Mouse (Mus musculus) embryonic facial prominence, embryonic 15.5 days (tissue): ENCODE results near the gene Edem1. TPM values are rescaled to one million over a fixed set of nuclear protein-coding genes. Genes with fewer than 3 reads are reported as not detected.

Experiments used
- ATAC-seq: fragments of 200-750 bp; cut with Nextera tagmentation; 2 replicates; pipeline ENCODE4 v1.8.0; 2017; ENCODE audit warnings: low read depth, moderate TSS enrichment; ENCODE audit not compliant: insufficient number of reproducible peaks, low FRiP score, low TSS enrichment
- H3K27ac ChIP-seq: fragments of 300-500 bp; sonication (generic); replicated peaks from 2 replicates; pipeline ENCODE4 v1.5.1; 2015; ENCODE audit warnings: mild to moderate bottlenecking, inconsistent platforms
- H3K27me3 ChIP-seq: fragments of 300-500 bp; sonication (generic); 2 replicates; pipeline ENCODE4 v1.6.1; 2015; ENCODE audit warnings: inconsistent platforms
- H3K36me3 ChIP-seq: fragments of 300-500 bp; sonication (generic); 2 replicates; pipeline ENCODE4 v1.6.1; 2015; ENCODE audit warnings: mild to moderate bottlenecking, inconsistent platforms
- H3K4me1 ChIP-seq: fragments of 300-500 bp; sonication (generic); 2 replicates; pipeline ENCODE4 v1.6.1; 2015; ENCODE audit warnings: inconsistent platforms
- H3K4me2 ChIP-seq: fragments of 300-500 bp; sonication (generic); replicated peaks from 2 replicates; pipeline ENCODE4 v1.6.1; 2015; ENCODE audit warnings: mild to moderate bottlenecking, inconsistent platforms
- H3K4me3 ChIP-seq: fragments of 300-500 bp; sonication (generic); replicated peaks from 2 replicates; pipeline ENCODE4 v1.5.1; 2015; ENCODE audit warnings: mild to moderate bottlenecking, inconsistent platforms
- H3K9ac ChIP-seq: fragments of 300-500 bp; sonication (generic); 2 replicates; pipeline ENCODE4 v1.6.1; 2015; ENCODE audit warnings: inconsistent platforms
- H3K9me3 ChIP-seq: fragments of 300-500 bp; sonication (generic); replicated peaks from 2 replicates; pipeline ENCODE4 v1.6.1; 2016; ENCODE audit warnings: inconsistent platforms
- WGBS: fragments of 180-500 bp; shearing (Covaris S2); methylation state at CpG from one replicate; pipeline ENCODE4 v1.1.7; 2015; 5-methylcytosine and 5-hydroxymethylcytosine counted together
- polyA plus RNA-seq: library from polyadenylated mRNA; unstranded; fragments of >200 nt; fragmentation: Nextera tagmentation; extraction: Ambion mirVana; gene quantifications from 2 replicates; pipeline ENCODE4 v1.2.1, GENCODE M21; 2015

Gene Edem1
- polyA plus RNA-seq, 1 experiment from 2014 or later = 20.8 TPM

- Histone ChIP-seq H3K4me1 (peaks cover 16% of the 10 kb centered on the region), H3K9me3 (no peaks in the 10 kb centered on the region), H3K4me3 (no peak overlapping the region), H3K27ac (no peak overlapping the region), H3K27me3 (no peaks in the 10 kb centered on the region), H3K4me2 (no peak overlapping the region), H3K9ac (no peak overlapping the region), H3K36me3 (no peaks in the 10 kb centered on the region; the same call in 1 of the 2 replicates)
- 81% methylated on average over 1 of the region's 1 CpGs for WGBS
- ATAC-seq = no peak
These were observed 3.7 kb downstream of the Edem1 start for GRCm38 (mm10) chr6:108832170-108832569.

GRCm38 (mm10) chr6:108832989-108833388 is 4.5 kb downstream of the Edem1 start:
- no peaks in the 10 kb centered on the region; the same call in 1 of the 2 replicates for H3K36me3 ChIP-seq
- H3K9me3 ChIP-seq = no peaks in the 10 kb centered on the region
- H3K27me3 ChIP-seq = no peaks in the 10 kb centered on the region
- 73% methylated on average over 6 of the region's 6 CpGs for WGBS
- no peak overlapping the region for H3K4me3 ChIP-seq
- peaks cover 12% of the 10 kb centered on the region for H3K4me1 ChIP-seq
- ATAC-seq = no peak
- H3K4me2 ChIP-seq = no peak overlapping the region
- no peak overlapping the region for H3K27ac ChIP-seq
- no peak overlapping the region for H3K9ac ChIP-seq

GRCm38 (mm10) chr6:108833963-108834697 is 5.7 kb downstream of the Edem1 start:
- Histone ChIP-seq H3K9me3 (no peaks in the 10 kb centered on the region), H3K36me3 (peaks cover 4% of the 10 kb centered on the region; the same call in 1 of the 2 replicates), H3K4me3 (no peak overlapping the region), H3K27me3 (no peaks in the 10 kb centered on the region), H3K27ac (no peak overlapping the region), H3K4me2 (no peak overlapping the region), H3K9ac (no peak overlapping the region), H3K4me1 (peaks cover 13% of the 10 kb centered on the region)
- no peak for ATAC-seq
- WGBS = 88% methylated on average over 8 of the region's 8 CpGs

- no peak for ATAC-seq
- Histone ChIP-seq H3K9me3 (no peaks in the 10 kb centered on the region), H3K4me1 (peaks cover 3% of the 10 kb centered on the region), H3K4me2 (no peak overlapping the region), H3K9ac (no peak overlapping the region), H3K27me3 (no peaks in the 10 kb centered on the region), H3K27ac (no peak overlapping the region; the same call in 1 of the 2 replicates), H3K4me3 (no peak overlapping the region), H3K36me3 (peaks cover 12% of the 10 kb centered on the region)
- 72% methylated on average over 16 of the region's 16 CpGs for WGBS
These were observed 7.6 kb downstream of the Edem1 start for GRCm38 (mm10) chr6:108835765-108836691.

GRCm38 (mm10) chr6:108837081-108837480 is 8.6 kb downstream of the Edem1 start:
- 84% methylated on average over 4 of the region's 4 CpGs for WGBS
- peaks cover 17% of the 10 kb centered on the region for H3K36me3 ChIP-seq

GRCm38 (mm10) chr6:108837958-108838357 is 9.5 kb downstream of the Edem1 start:
- Histone ChIP-seq H3K4me3 (no peak overlapping the region), H3K27ac (no peak overlapping the region), H3K4me2 (no peak overlapping the region), H3K4me1 (peaks cover 3% of the 10 kb centered on the region), H3K9me3 (no peaks in the 10 kb centered on the region), H3K9ac (no peak overlapping the region), H3K36me3 (peaks cover 21% of the 10 kb centered on the region), H3K27me3 (no peaks in the 10 kb centered on the region)
- ATAC-seq = no peak
- WGBS = 81% methylated on average over 4 of the region's 4 CpGs

More at GRCm38 (mm10) chr6:108837081-108837480, 8.6 kb downstream of the Edem1 start:
- ATAC-seq = no peak
- H3K4me2 ChIP-seq = no peak overlapping the region
- H3K9me3 ChIP-seq = no peaks in the 10 kb centered on the region
- H3K4me1 ChIP-seq = peaks cover 3% of the 10 kb centered on the region
- no peak overlapping the region for H3K9ac ChIP-seq
- no peak overlapping the region for H3K4me3 ChIP-seq
- no peak overlapping the region for H3K27ac ChIP-seq
- H3K27me3 ChIP-seq = no peaks in the 10 kb centered on the region

GRCm38 (mm10) chr6:108839432-108839831 is 11.0 kb downstream of the Edem1 start:
- Histone ChIP-seq H3K36me3 (peaks cover 34% of the 10 kb centered on the region), H3K27ac (no peak overlapping the region), H3K9me3 (no peaks in the 10 kb centered on the region), H3K4me3 (no peak overlapping the region), H3K9ac (no peak overlapping the region), H3K4me1 (peaks cover 3% of the 10 kb centered on the region), H3K27me3 (no peaks in the 10 kb centered on the region), H3K4me2 (no peak overlapping the region)
- no peak for ATAC-seq
- WGBS = 78% methylated on average over 4 of the region's 4 CpGs

- Histone ChIP-seq H3K9ac (no peak overlapping the region), H3K9me3 (no peaks in the 10 kb centered on the region), H3K4me1 (peaks cover 3% of the 10 kb centered on the region), H3K4me3 (no peak overlapping the region), H3K27me3 (no peaks in the 10 kb centered on the region), H3K36me3 (peaks cover 43% of the 10 kb centered on the region), H3K27ac (no peak overlapping the region), H3K4me2 (no peak overlapping the region)
- no peak for ATAC-seq
- 93% methylated on average over 8 of the region's 8 CpGs for WGBS
These were observed 12.6 kb downstream of the Edem1 start for GRCm38 (mm10) chr6:108840861-108841640.

- Histone ChIP-seq H3K27me3 (no peaks in the 10 kb centered on the region), H3K4me3 (no peak overlapping the region), H3K4me1 (no peaks in the 10 kb centered on the region), H3K27ac (no peak overlapping the region), H3K36me3 (peaks cover 44% of the 10 kb centered on the region), H3K9ac (no peak overlapping the region), H3K9me3 (no peaks in the 10 kb centered on the region), H3K4me2 (no peak overlapping the region)
- no peak for ATAC-seq
- whole genome bisulfite sequencing = 59% methylated on average over 1 of the region's 1 CpGs
These were observed 15.2 kb downstream of the Edem1 start for GRCm38 (mm10) chr6:108843664-108844063.

- Histone ChIP-seq H3K4me1 (no peaks in the 10 kb centered on the region), H3K9ac (no peak overlapping the region), H3K9me3 (no peaks in the 10 kb centered on the region), H3K27me3 (no peaks in the 10 kb centered on the region), H3K36me3 (peaks cover 47% of the 10 kb centered on the region), H3K4me3 (no peak overlapping the region), H3K4me2 (no peak overlapping the region), H3K27ac (no peak overlapping the region)
- 90% methylated on average over 3 of the region's 3 CpGs for whole genome bisulfite sequencing
- no peak for ATAC-seq
These were observed 15.7 kb downstream of the Edem1 start for GRCm38 (mm10) chr6:108844093-108844492.

- Histone ChIP-seq H3K36me3 (peaks cover 44% of the 10 kb centered on the region), H3K27me3 (no peaks in the 10 kb centered on the region), H3K4me2 (no peak overlapping the region), H3K4me3 (no peak overlapping the region), H3K4me1 (no peaks in the 10 kb centered on the region), H3K9ac (no peak overlapping the region), H3K9me3 (no peaks in the 10 kb centered on the region), H3K27ac (no peak overlapping the region)
- 85% methylated on average over 7 of the region's 7 CpGs for WGBS
- no peak for ATAC-seq
These were observed 16.3 kb downstream of the Edem1 start for GRCm38 (mm10) chr6:108844771-108845170.
